Mouse (Mus musculus) MEL (cell line): ENCODE measurements around the gene Arl15. TPM values are rescaled to one million over a fixed set of nuclear protein-coding genes. Genes with fewer than 3 reads are reported as not detected.

Experiments
- DNase-seq: peaks from one replicate; pipeline ENCODE4 v3.0.0; 2011; ENCODE audit warnings: low read depth, low spot score
- H3K27ac ChIP-seq: 2 replicates; pipeline ENCODE4 v1.5.1; 2012; ENCODE audit warnings: low read depth, mild to moderate bottlenecking, control low read depth, low read length, moderate library complexity; ENCODE audit not compliant: control insufficient read depth
- H3K27me3 ChIP-seq, 2 experiments: fragments of 150-350 bp in 1 of 2; sonication (generic) in 1 of 2; 2 replicates each; pipeline ENCODE4 v1.6.1; 2012; ENCODE audit warnings: low read length in 2 of 2, mild to moderate bottlenecking in 2 of 2, improper control_type of control experiment in 1 of 2, moderate library complexity in 1 of 2; ENCODE audit not compliant: insufficient read depth in 2 of 2, control insufficient read depth in 1 of 2
- H3K36me3 ChIP-seq, 2 experiments: 2 replicates each; pipeline ENCODE4 v1.6.1; 2012 to 2014; ENCODE audit warnings: low read length in 2 of 2, improper control_type of control experiment in 1 of 2, inconsistent platforms in 1 of 2, mild to moderate bottlenecking in 1 of 2; ENCODE audit not compliant: insufficient read depth in 2 of 2, control insufficient read depth in 1 of 2
- H3K4me1 ChIP-seq, 2 experiments: fragments of 150-350 bp in 1 of 2; sonication (generic) in 1 of 2; 2 replicates each; pipeline ENCODE4 v1.6.1; 2012; ENCODE audit warnings: low read length in 2 of 2, improper control_type of control experiment in 1 of 2, mild to moderate bottlenecking in 1 of 2; ENCODE audit not compliant: insufficient read depth in 2 of 2, control insufficient read depth in 1 of 2
- H3K4me3 ChIP-seq, 2 experiments: fragments of 150-350 bp in 1 of 2; sonication (generic) in 1 of 2; 2 replicates each; pipeline ENCODE4 v1.5.1; 2012; ENCODE audit warnings: low read depth in 2 of 2, low read length in 2 of 2, mild to moderate bottlenecking in 2 of 2, moderate library complexity in 2 of 2, control low read depth in 1 of 2, improper control_type of control experiment in 1 of 2; ENCODE audit not compliant: control insufficient read depth in 1 of 2, insufficient read depth in 1 of 2
- H3K79me2 ChIP-seq: 2 replicates; pipeline ENCODE4 v1.6.1; 2012; ENCODE audit warnings: mild to moderate bottlenecking, low read length, moderate library complexity; ENCODE audit not compliant: control insufficient read depth, poor library complexity, insufficient read depth
- H3K9ac ChIP-seq: 2 replicates; pipeline ENCODE4 v1.6.1; 2012; ENCODE audit warnings: low read depth, mild to moderate bottlenecking, control low read depth, low read length, moderate library complexity; ENCODE audit not compliant: control insufficient read depth, poor library complexity, severe bottlenecking
- H3K9me3 ChIP-seq: fragments of 150-350 bp; sonication (generic); replicated peaks from 2 replicates; pipeline ENCODE4 v1.6.1; 2012; ENCODE audit warnings: mild to moderate bottlenecking, low read length, improper control_type of control experiment, moderate library complexity; ENCODE audit not compliant: insufficient read depth
- BHLHE40 ChIP-seq: IDR thresholded peaks from 2 replicates; pipeline ENCODE4 v1.6.1; 2012; ENCODE audit warnings: low read depth, mild to moderate bottlenecking, inconsistent platforms, low read length, improper control_type of control experiment, borderline replicate concordance
- CHD1 ChIP-seq: IDR thresholded peaks from 2 replicates; pipeline ENCODE4 v1.6.1; 2012; ENCODE audit warnings: low read depth, mild to moderate bottlenecking, inconsistent platforms, low read length, improper control_type of control experiment
- CHD2 ChIP-seq: IDR thresholded peaks from 2 replicates; pipeline ENCODE4 v1.6.1; 2011; ENCODE audit warnings: low read length, improper control_type of control experiment
- CTCF ChIP-seq, 3 experiments: IDR thresholded peaks in 2 of 3; conservative IDR thresholded peaks in 1 of 3; 2 replicates each; pipeline ENCODE4 v1.5.1; 2011 to 2012; ENCODE audit warnings: low read length in 3 of 3, low read depth in 2 of 3, mild to moderate bottlenecking in 2 of 3, improper control_type of control experiment in 1 of 3, inconsistent platforms in 1 of 3, mixed read lengths in 1 of 3, moderate library complexity in 1 of 3; ENCODE audit not compliant: control insufficient read depth in 1 of 3, insufficient read depth in 1 of 3, poor library complexity in 1 of 3, severe bottlenecking in 1 of 3
- ELF1 ChIP-seq: IDR thresholded peaks from 2 replicates; pipeline ENCODE4 v1.6.1; 2014; ENCODE audit warnings: low read depth, mild to moderate bottlenecking, inconsistent platforms, low read length, improper control_type of control experiment, moderate library complexity
- EP300 ChIP-seq, 2 experiments: IDR thresholded peaks; 2 replicates each; pipeline ENCODE4 v1.6.1; 2011; ENCODE audit warnings: improper control_type of control experiment in 2 of 2, low read length in 2 of 2, low read depth in 1 of 2, mild to moderate bottlenecking in 1 of 2
- GABPA ChIP-seq: IDR thresholded peaks from 2 replicates; pipeline ENCODE4 v1.6.1; 2012; ENCODE audit warnings: low read depth, mild to moderate bottlenecking, inconsistent platforms, low read length, improper control_type of control experiment, moderate library complexity
- HCFC1 ChIP-seq: IDR thresholded peaks from 2 replicates; pipeline ENCODE4 v1.6.1; 2012; ENCODE audit warnings: low read depth, mild to moderate bottlenecking, inconsistent platforms, low read length, improper control_type of control experiment, moderate library complexity
- JUND ChIP-seq: IDR thresholded peaks from 2 replicates; pipeline ENCODE4 v1.6.1; 2011; ENCODE audit warnings: low read depth, mild to moderate bottlenecking, improper control_type of control experiment, low read length
- MAFK ChIP-seq: IDR thresholded peaks from 2 replicates; pipeline ENCODE4 v1.6.1; 2011; ENCODE audit warnings: low read depth, mild to moderate bottlenecking, low read length, improper control_type of control experiment, borderline replicate concordance
- MAZ ChIP-seq: IDR thresholded peaks from 2 replicates; pipeline ENCODE4 v1.6.1; 2012; ENCODE audit warnings: low read depth, mild to moderate bottlenecking, inconsistent platforms, low read length, improper control_type of control experiment
- MEF2A ChIP-seq: IDR thresholded peaks from 2 replicates; pipeline ENCODE4 v1.6.1; 2014; ENCODE audit warnings: low read depth, mild to moderate bottlenecking, inconsistent platforms, low read length, improper control_type of control experiment; ENCODE audit not compliant: poor library complexity, insufficient replicate concordance, severe bottlenecking; ENCODE audit errors: extremely low read depth
- MXI1 ChIP-seq: IDR thresholded peaks from 2 replicates; pipeline ENCODE4 v1.6.1; 2011; ENCODE audit warnings: mild to moderate bottlenecking, low read depth, low read length, improper control_type of control experiment
- MYC ChIP-seq: IDR thresholded peaks from 2 replicates; pipeline ENCODE4 v1.6.1; 2011; ENCODE audit warnings: low read depth, mild to moderate bottlenecking, low read length, improper control_type of control experiment, moderate library complexity
- NELFE ChIP-seq: IDR thresholded peaks from 2 replicates; pipeline ENCODE4 v1.6.1; 2011; ENCODE audit warnings: low read depth, low read length, improper control_type of control experiment
- NRF1 ChIP-seq: IDR thresholded peaks from 2 replicates; pipeline ENCODE4 v1.6.1; 2014; ENCODE audit warnings: low read depth, mild to moderate bottlenecking, inconsistent platforms, low read length, improper control_type of control experiment, moderate library complexity; ENCODE audit not compliant: poor library complexity, insufficient read depth, severe bottlenecking
- POLR2A ChIP-seq, 2 experiments: IDR thresholded peaks; 2 replicates each; pipeline ENCODE4 v1.6.1; 2011 to 2012; ENCODE audit warnings: low read length in 2 of 2, mild to moderate bottlenecking in 2 of 2, control low read depth in 1 of 2, improper control_type of control experiment in 1 of 2, low read depth in 1 of 2, moderate library complexity in 1 of 2; ENCODE audit not compliant: control insufficient read depth in 1 of 2, insufficient read depth in 1 of 2, poor library complexity in 1 of 2
- POLR2AphosphoS2 ChIP-seq: IDR thresholded peaks from 2 replicates; pipeline ENCODE4 v1.6.1; 2011; ENCODE audit warnings: low read length, improper control_type of control experiment
- POLR2AphosphoS5 ChIP-seq: IDR thresholded peaks from 2 replicates; pipeline ENCODE4 v1.6.1; 2012; ENCODE audit warnings: low read depth, borderline replicate concordance, mild to moderate bottlenecking, inconsistent platforms, low read length, moderate library complexity, mixed read lengths
- TCF12 ChIP-seq: IDR thresholded peaks from 2 replicates; pipeline ENCODE4 v1.6.1; 2014; ENCODE audit warnings: low read depth, mild to moderate bottlenecking, inconsistent platforms, low read length, improper control_type of control experiment, moderate library complexity
- UBTF ChIP-seq: IDR thresholded peaks from 2 replicates; pipeline ENCODE4 v1.6.1; 2012; ENCODE audit warnings: low read depth, mild to moderate bottlenecking, inconsistent platforms, low read length, improper control_type of control experiment, moderate library complexity, borderline replicate concordance; ENCODE audit not compliant: insufficient read depth
- USF1 ChIP-seq: IDR thresholded peaks from 2 replicates; pipeline ENCODE4 v1.6.1; 2014; ENCODE audit warnings: low read depth, mild to moderate bottlenecking, inconsistent platforms, low read length, improper control_type of control experiment, moderate library complexity
- USF2 ChIP-seq, 2 experiments: IDR thresholded peaks; 2 replicates each; pipeline ENCODE4 v1.6.1; 2011 to 2012; ENCODE audit warnings: improper control_type of control experiment in 2 of 2, low read length in 2 of 2, borderline replicate concordance in 1 of 2, inconsistent platforms in 1 of 2, low read depth in 1 of 2, mild to moderate bottlenecking in 1 of 2; ENCODE audit not compliant: insufficient read depth in 1 of 2
- ZNF384 ChIP-seq: IDR thresholded peaks from 2 replicates; pipeline ENCODE4 v1.6.1; 2012; ENCODE audit warnings: low read depth, mild to moderate bottlenecking, inconsistent platforms, low read length, improper control_type of control experiment
- polyA plus RNA-seq, 2 experiments: library from polyadenylated mRNA; stranded (reverse) in 1 of 2; unstranded in 1 of 2; fragments of >175 nt in 1 of 2; fragments of >200 nt in 1 of 2; gene quantifications; 2 replicates each; pipeline versions ENCODE4 v1.2.1 to v1.2.4; 2012; ENCODE audit warnings: low replicate concordance in 2 of 2, low read depth in 1 of 2; ENCODE audit not compliant: insufficient read length in 2 of 2, insufficient read depth in 1 of 2, missing spikeins in 1 of 2
- total RNA-seq: library from RNA; depleted of rRNA; stranded (reverse); fragments of 300-350 nt; gene quantifications from 2 replicates; pipeline ENCODE4 v1.2.3, GENCODE M21; 2012

The Arl15 gene
- total and polyA plus RNA-seq, 3 experiments = 3.6 to 5.8 TPM; not detected in 1

GRCm38 (mm10) chr13:113994586-113994985 lies 200.3 kb downstream of the Arl15 start:
- no peaks in the 10 kb centered on the region for H3K4me1 ChIP-seq
- no peaks in the 10 kb centered on the region for H3K27me3 ChIP-seq
- no peak overlapping the region for H3K9ac ChIP-seq
- no peak overlapping the region for H3K4me3 ChIP-seq
- no peaks in the 10 kb centered on the region for H3K36me3 ChIP-seq
- no peak for DNase-seq
- TF ChIP-seq CHD2 = no peak
- no peak for TF ChIP-seq ZNF384
- TF ChIP-seq POLR2AphosphoS2 = no peak
- no peak for TF ChIP-seq POLR2A (IDR thresholded peaks at IDR 0.05; ENCODE audit: control insufficient read depth in 1 of 2, insufficient read depth in 1 of 2, low read depth in 1 of 2, low read length in 2 of 2, poor library complexity in 1 of 2)
- TF ChIP-seq JUND = no peak
- no peak for TF ChIP-seq ELF1
- TF ChIP-seq CHD1 = no peak
- no peak for TF ChIP-seq MAFK
- TF ChIP-seq EP300 (IDR thresholded peaks at IDR 0.05; ENCODE audit: low read depth in 1 of 2, low read length in 2 of 2) = no peak
- TF ChIP-seq CTCF (IDR thresholded peaks at IDR 0.05 in 2 of 3, conservative IDR thresholded peaks at IDR 0.05 in 1 of 3; ENCODE audit: control insufficient read depth in 1 of 3, insufficient read depth in 1 of 3, low read depth in 2 of 3, low read length in 3 of 3, poor library complexity in 1 of 3, severe bottlenecking in 1 of 3) = no peak
- TF ChIP-seq POLR2AphosphoS5 = no peak
- no peak for TF ChIP-seq MAZ
- no peaks in the 10 kb centered on the region for H3K9me3 ChIP-seq
- no peaks in the 10 kb centered on the region for H3K79me2 ChIP-seq
- H3K27ac ChIP-seq = no peak overlapping the region

GRCm38 (mm10) chr13:113995490-113996236 lies 201.4 kb downstream of the Arl15 start:
- Histone ChIP-seq H3K4me3 (no peak overlapping the region), H3K9me3 (no peaks in the 10 kb centered on the region), H3K4me1 (no peaks in the 10 kb centered on the region), H3K9ac (no peak overlapping the region), H3K27me3 (no peaks in the 10 kb centered on the region), H3K79me2 (no peaks in the 10 kb centered on the region), H3K27ac (no peak overlapping the region), H3K36me3 (no peaks in the 10 kb centered on the region)
- TF ChIP-seq NRF1 = no peak
- TF ChIP-seq JUND = no peak
- TF ChIP-seq MEF2A = no peak
- TF ChIP-seq USF1 = no peak
- no peak for TF ChIP-seq EP300 (IDR thresholded peaks at IDR 0.05; ENCODE audit: low read depth in 1 of 2, low read length in 2 of 2)
- no peak for TF ChIP-seq MYC
- TF ChIP-seq GABPA = no peak
- TF ChIP-seq USF2 (IDR thresholded peaks at IDR 0.05; ENCODE audit: borderline replicate concordance in 1 of 2, insufficient read depth in 1 of 2, low read depth in 1 of 2, low read length in 2 of 2) = no peak
- TF ChIP-seq ELF1 = no peak
- TF ChIP-seq BHLHE40 = no peak
- TF ChIP-seq NELFE = no peak
- TF ChIP-seq UBTF = no peak
- TF ChIP-seq MXI1 = no peak
- TF ChIP-seq TCF12 = no peak
- TF ChIP-seq CHD2 = no peak
- TF ChIP-seq HCFC1 = no peak
- no peak for TF ChIP-seq CTCF (IDR thresholded peaks at IDR 0.05 in 2 of 3, conservative IDR thresholded peaks at IDR 0.05 in 1 of 3; ENCODE audit: control insufficient read depth in 1 of 3, insufficient read depth in 1 of 3, low read depth in 2 of 3, low read length in 3 of 3, poor library complexity in 1 of 3, severe bottlenecking in 1 of 3)
- no peak for DNase-seq
